Comparison of ENCODE assay signal across 8 mouse cellular contexts in the genomic region with DNA sequence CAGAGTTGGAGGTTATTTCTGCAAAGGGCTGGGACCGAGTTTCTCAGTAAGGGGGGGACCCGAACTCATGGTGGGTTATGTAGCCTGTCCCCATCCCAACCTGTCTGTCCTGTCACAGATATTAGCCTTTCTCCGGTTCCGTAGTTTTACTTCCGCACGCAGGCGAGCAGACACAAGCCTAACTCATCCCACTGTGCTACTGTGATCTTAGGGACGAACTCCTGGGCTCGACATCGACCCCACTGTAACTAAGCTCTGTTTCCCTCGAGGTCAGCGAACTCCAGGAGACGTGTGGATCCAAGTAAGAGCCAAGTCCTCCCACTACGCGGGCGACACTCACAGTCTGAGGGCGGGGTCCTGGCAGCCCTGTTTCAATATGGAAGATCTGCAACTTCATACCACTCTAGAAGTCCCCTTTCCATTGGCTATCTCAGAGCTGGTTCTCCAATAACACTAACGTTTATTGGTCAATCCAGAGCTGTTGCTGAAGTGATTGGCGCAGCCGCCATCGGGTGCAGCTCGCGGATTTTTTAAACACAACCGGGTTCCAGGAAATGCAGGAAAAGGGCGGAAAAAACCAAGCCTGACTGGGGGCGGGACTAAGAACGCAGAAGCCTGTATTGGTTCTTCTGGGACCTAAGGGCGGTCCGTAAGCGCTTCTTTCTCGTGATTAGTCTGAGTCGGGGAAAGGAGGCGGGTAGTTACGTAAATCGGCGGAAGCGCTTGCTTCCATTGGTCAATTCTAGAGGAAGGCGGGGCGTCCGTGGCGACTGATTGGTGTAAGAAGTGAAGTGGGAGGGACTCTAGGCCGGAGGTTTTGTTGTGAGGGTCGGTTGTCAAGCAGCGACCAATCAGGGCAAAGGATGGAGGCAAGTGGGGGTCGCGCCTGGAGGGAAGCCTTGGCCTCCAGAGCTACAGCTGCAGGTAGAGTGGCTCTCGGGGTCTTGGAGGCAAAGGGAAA. TPM values are rescaled to one million over a fixed set of nuclear protein-coding genes. Genes with fewer than 3 reads are reported as not detected.
DNase-seq lines count a peak whose midpoint lies in the region; ATAC-seq lines count a peak whose summit lies in the region.

A gene (plus strand): TSS at position 806 of the 961 bp plus-strand sequence.

- ATAC-seq in hindbrain, embryonic 16.5 days, result peak; percentile 99

- DNase-seq in WW6 (ENCODE audit: low read depth, low spot score), result peak; percentile 100
- peak; percentile 87 to 96 for DNase-seq in cerebellum, postnatal 4 days (ENCODE audit: low spot score in 2 of 2)
- DNase-seq in gastrocnemius, adult 18-20 months (ENCODE audit: low spot score), result peak; percentile 99
- DNase-seq in left cerebral cortex, adult 18-20 months (ENCODE audit: low spot score in 2 of 2), result peak; percentile 96 to 97
- DNase-seq in right cerebral cortex, adult 18-20 months, result peak; percentile 99
- DNase-seq in urinary bladder, postnatal 10 days (ENCODE audit: low spot score), result peak; percentile 91

- peak within 1 kb of the TSS; percentile 90 for H3K4me2 ChIP-seq in hindbrain, embryonic 16.5 days (ENCODE audit: low read length)

- no peaks in the 10 kb centered on the region for H3K79me2 ChIP-seq in macrophage (ENCODE audit: inconsistent target)

- H3K4me1 ChIP-seq in hindbrain, embryonic 16.5 days (ENCODE audit: control insufficient read depth, insufficient read depth, low read depth, low read length), result peaks cover 16% of the 10 kb centered on the region

- H3K27me3 ChIP-seq in hindbrain, embryonic 16.5 days (replicated peaks; ENCODE audit: control insufficient read depth, insufficient read depth, low read length), result no peaks in the 10 kb centered on the region

- H3K36me3 ChIP-seq in hindbrain, embryonic 16.5 days (ENCODE audit: control insufficient read depth, insufficient read depth, low read length), result no peaks in the 10 kb centered on the region; the same call in 1 of the 2 replicates
- peaks cover 4% of the 10 kb centered on the region; the same call in 1 of the 2 replicates for H3K36me3 ChIP-seq in macrophage (ENCODE audit: inconsistent target)

- H3K27ac ChIP-seq in hindbrain, embryonic 16.5 days (ENCODE audit: low read depth, low read length), result peak within 1 kb of the TSS; percentile 87
- H3K27ac ChIP-seq in macrophage, result peak within 1 kb of the TSS; percentile 75

- no peaks in the 10 kb centered on the region for H3K9me3 ChIP-seq in hindbrain, embryonic 16.5 days (ENCODE audit: control insufficient read depth, low read length)

- H3K9ac ChIP-seq in hindbrain, embryonic 16.5 days (ENCODE audit: low read depth, low read length), result peak within 1 kb of the TSS; percentile 86

- 0% methylated on average over 47 of the region's 47 CpGs for WGBS in hindbrain, embryonic 16.5 days
- under 1% methylated on average over 47 of the region's 47 CpGs for WGBS in macrophage (ENCODE audit: missing documents)

- H3K4me3 ChIP-seq in hindbrain, embryonic 16.5 days (ENCODE audit: low read length), result peak within 1 kb of the TSS; percentile 85
- H3K4me3 ChIP-seq in macrophage (ENCODE audit: inconsistent target), result peak within 1 kb of the TSS; percentile 79

RNA-seq across cellular contexts. Expression of the gene that starts here (rescaled TPM):
- total RNA-seq in gastrocnemius, adult 18-20 months (2021), result 1 to 10 TPM; 6.6 to 7.4 TPM
- polyA plus RNA-seq in hindbrain, embryonic 16.5 days (2015; fragmentation: Nextera tagmentation; extraction: Ambion mirVana), result 47.0 and 48.4 TPM in 2 replicates
- total RNA-seq in left cerebral cortex, adult 18-20 months (2021), result 10 to 100 TPM; 42.1 to 50.6 TPM
- total RNA-seq in macrophage (2018; cell fraction: chromatin; rRNA removed), result 10 to 100 TPM in 20 of 26 experiments, 1 to 10 TPM in 6; 3.0 to 30.8 (median 17.2) TPM
- total RNA-seq in macrophage (2018; cell fraction: cytosol; rRNA removed), result 10 to 100 TPM in 4 of 26 experiments, 1 to 10 TPM in 22; 5.1 to 11.0 (median 8.5) TPM
- 10 to 100 TPM in 12 of 26 experiments, 1 to 10 TPM in 14; 3.3 to 18.1 (median 9.7) TPM for total RNA-seq in macrophage (2018; cell fraction: nucleus; rRNA removed)
- polyA plus RNA-seq in macrophage (2018), result 7.0 to 7.8 TPM (median 7.1 TPM) in 3 replicates

Comparison
In these comparisons a context has a peak if more than half of its experiments do, and no peak if none do; other contexts are left out.
1. Peak in every context shown above with its lines: DNase-seq, ATAC-seq, H3K4me3 ChIP-seq and H3K27ac ChIP-seq.
2. RNA of the gene that starts here (total RNA-seq): 42.1 to 50.6 TPM in left cerebral cortex, adult 18-20 months; 6.6 to 7.4 TPM in gastrocnemius, adult 18-20 months; every median in the first group is over 4 times any median in the second.